Mouse (Mus musculus): Measurements from ENCODE around the gene Exosc7.

Gene Exosc7

DNA sequence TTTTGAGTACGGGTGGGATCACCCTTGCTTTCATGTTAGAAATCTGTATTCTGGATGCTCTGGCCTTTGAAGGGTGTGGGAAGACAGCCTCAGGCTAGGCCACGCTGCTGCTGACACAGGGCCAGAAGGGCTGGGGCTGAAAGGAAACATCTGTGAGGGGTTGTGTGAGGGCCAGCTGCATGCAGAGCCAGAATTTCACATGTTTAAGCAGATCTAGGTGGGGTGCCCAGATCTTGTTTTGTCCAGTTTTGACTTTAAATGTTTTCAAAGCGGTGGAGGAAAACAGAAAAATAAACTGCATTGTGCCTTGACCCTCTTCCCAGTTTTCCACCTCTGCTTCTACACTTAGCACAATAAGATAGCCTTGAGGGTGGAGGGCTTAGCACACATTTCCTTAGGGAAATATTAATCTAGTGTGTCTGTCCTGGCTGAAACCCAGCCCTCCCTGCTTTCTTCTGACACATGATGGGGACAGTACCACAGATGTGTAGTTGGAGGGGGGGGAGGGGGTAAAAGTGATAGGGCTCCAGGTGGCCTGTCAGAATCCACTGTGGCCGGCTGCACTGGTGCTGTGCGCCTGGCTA is 26.0 kb downstream of the Exosc7 start:
- DNase-seq: no peak

DNA sequence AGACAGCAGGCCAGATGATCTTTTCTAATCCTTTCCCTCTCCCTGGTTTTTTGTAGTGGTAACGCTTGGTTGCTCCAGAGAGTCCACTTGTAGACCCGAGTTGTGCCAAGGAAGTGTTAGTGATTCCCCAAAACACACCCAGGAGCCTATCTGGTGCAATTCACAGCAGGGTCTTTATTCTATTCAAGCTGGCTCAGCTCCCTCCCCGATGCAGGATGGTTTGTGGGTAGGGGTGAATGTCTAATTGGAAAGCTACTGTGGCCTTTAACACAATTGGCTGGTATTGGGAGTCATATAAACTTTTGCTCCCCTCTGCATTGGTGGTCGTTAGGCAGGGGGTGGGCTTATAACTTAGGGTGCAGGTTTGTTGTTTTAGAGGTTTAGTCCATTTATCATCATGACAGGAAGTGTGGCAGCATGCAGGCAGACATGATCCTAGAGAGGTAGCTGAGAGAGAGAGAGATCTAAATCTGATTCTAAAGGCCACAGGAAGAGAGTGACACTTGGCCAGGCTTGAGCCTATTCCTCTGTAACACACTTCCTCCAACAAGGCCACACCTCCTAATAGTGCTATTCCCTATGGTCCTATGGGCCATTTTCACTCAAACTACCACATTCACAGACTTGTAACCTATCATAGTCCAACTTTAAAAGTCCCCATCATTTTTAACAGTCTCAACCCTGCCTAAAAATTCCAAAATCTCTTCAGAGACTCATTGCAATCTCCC is 27.0 kb downstream of the Exosc7 start:
- no peak for DNase-seq

DNA sequence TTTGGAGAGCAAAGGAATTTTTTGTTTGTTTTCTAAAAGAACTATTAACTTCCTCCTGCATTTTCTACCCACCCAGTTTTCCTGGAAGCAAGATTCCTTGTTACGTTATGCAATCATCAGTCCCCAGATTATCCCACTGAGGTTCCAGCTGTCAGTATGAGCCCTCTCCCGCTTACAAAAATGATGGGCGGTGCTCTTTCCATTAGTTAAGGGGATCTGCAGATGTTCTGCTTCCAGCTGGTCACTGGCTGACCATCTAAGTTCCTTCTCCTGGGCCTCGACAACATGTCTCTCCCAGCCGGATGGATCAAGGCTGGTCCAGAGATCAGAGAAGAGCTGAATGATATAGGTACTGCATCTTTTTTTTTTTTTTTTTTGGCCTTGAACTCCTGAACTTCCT is 35.4 kb downstream of the Exosc7 start:
- DNase-seq: no peak

DNA sequence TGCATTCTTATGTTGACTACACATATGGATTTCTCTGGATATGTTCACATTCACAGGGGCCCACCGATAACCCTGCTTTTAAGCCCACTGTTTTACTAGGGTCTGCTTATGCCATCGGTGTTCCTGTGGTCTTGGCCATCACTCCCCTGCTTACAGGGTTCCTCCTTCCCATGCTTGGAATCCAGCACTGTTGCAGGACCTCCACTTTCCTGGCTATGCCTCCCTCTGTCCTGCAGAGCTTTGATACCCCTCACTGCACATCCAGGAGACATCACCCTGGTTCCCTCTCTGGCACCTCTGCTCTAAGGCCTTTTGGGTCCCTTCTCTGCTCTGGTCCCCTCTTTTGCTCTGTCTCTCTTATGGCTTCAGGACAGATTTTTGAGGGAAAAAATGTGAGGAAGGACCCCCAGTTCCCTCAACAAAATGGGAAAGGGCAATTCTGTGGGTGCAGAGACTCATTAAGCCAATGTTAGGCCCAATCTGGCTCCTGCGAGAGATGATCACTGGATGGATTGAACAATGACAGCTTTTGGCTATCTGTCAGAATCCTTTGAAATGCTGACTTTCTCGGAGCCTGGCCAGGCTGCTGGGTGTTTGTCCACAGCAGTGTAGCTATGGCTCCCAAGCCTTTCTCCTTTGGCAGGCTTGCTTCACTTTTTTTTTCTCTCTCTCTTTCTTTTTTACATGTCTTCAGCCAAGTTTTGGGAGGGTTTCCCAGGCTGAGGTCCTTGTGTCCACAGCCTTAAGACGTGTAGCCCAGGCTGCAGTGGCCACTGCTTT is 37.4 kb downstream of the Exosc7 start, which contains the start of gene Clec3b:
Gene Clec3b, plus strand, starts transcription at position 706 of the 780 bp plus-strand sequence.
- peak; percentile 15 to 16 for DNase-seq

GRCm38 (mm10) chr9:123151561-123151960 is 38.5 kb downstream of the Exosc7 start:
- no peak for DNase-seq

- no peak for DNase-seq
Measured at GRCm38 (mm10) chr9:123152026-123152425, 39.0 kb downstream of the Exosc7 start.

GRCm38 (mm10) chr9:123153121-123153520 is 40.1 kb downstream of the Exosc7 start:
- DNase-seq: no peak

DNA sequence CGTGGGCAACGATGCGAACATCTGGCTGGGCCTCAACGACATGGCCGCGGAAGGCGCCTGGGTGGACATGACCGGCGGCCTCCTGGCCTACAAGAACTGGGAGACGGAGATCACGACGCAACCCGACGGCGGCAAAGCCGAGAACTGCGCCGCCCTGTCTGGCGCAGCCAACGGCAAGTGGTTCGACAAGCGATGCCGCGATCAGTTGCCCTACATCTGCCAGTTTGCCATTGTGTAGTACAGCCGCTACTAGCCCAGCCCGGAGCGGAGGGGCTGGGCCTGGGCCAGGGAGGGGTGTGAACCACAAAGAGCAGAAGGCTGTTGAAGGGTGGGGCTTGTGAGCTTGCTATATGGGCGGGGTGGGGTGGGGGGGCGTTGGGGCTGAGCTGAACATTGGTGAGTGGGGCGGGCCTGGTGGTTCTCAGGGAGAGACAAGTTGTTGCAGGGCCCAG is 43.9 kb downstream of the Exosc7 start:
- DNase-seq: peak; percentile 10 to 18

DNA sequence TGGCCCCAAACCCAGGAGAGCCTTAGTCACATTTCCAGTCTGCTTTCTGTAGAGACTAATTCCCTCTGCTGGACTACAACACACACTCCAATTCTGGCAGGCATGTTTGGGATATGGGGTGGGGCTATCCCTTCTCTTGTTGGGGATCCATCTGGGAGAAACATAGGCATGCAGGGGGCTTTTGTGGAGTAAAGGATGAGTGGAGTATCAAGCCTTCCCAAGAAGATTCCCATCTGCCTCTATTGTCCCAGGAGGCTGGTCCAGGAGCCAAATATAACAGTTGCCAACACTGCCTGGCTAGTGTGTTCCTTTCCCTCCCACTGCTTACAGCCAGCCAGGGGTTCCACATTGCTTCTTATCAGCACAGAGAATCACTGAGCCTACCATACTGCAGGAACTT is 44.7 kb downstream of the Exosc7 start:
- DNase-seq: no peak

- peak; percentile 21 to 35 for DNase-seq
Measured at GRCm38 (mm10) chr9:123158125-123158836, 45.3 kb downstream of the Exosc7 start.

DNA sequence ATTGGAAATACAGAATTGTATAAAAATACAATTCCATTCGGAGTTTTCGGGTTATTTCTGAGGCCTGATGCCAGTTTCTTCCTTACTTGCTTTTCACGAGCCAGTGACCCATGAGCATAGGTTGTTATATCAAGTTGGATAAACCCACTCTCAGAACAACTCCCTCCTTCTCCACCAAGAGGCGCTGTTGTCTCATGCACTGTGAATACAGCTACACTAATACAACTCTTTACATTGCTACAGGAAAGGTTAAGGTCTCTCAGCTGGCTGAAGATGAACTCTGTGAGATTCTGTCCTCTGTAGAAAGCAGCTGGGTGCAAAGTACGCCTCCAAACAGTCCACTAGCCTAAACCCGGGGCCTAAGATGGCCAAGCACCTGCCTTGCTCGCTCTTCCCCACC is 46.3 kb downstream of the Exosc7 start:
- DNase-seq: peak in 1 of 2 experiments; percentile 27

DNA sequence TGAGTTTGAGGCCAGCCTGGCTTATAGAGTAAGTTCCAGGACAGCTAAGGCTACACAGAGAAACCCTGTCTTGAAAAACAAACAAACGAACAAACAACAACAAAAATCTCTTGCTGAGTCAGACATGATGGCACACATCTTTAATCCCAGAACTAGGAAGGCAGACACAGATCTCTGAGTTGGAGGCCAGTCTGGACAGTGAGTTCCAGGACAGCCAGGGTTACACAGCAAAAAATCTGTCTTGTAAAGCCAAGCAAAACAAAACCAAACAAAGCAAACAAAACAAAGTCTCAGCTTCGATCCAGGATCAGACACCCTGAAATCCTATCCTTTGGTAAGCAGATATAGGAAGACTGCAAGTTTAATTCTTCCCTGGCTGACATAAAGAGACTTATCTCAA is 48.8 kb downstream of the Exosc7 start:
- DNase-seq: no peak

DNA sequence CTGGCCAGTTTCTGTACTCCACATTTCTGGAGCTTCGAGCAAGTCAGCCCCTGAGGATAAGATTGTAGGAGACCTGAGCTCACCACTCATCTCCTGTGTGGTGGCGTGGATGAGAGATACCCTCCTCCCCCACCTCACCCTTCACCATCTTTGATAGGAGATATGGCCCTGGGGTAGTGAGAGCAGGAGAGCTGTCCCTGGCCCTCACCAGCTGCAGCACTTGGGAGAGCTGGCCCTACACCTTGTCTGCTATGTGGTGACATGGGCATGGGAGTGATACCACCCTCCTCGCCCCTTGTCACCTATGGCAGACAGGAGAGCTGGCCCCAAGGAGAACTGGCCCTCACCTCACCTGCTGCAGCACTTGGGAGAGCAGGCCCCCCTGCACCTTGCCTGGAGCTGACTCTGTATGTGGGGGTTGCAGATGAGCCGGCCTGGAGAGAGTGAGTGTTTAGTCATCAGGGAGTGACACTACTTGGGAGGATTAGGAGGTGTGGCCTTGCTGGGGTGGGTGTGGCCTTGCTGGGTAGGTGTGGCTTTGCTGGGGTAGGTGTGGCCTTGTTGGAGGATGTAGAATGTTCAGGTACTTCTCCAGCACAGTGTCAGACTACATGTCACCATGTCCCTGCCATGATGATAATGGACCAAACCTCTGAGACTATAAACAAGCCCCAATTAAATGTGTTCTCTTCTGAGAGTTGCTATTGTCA is 50.1 kb downstream of the Exosc7 start:
- no peak for DNase-seq

DNA sequence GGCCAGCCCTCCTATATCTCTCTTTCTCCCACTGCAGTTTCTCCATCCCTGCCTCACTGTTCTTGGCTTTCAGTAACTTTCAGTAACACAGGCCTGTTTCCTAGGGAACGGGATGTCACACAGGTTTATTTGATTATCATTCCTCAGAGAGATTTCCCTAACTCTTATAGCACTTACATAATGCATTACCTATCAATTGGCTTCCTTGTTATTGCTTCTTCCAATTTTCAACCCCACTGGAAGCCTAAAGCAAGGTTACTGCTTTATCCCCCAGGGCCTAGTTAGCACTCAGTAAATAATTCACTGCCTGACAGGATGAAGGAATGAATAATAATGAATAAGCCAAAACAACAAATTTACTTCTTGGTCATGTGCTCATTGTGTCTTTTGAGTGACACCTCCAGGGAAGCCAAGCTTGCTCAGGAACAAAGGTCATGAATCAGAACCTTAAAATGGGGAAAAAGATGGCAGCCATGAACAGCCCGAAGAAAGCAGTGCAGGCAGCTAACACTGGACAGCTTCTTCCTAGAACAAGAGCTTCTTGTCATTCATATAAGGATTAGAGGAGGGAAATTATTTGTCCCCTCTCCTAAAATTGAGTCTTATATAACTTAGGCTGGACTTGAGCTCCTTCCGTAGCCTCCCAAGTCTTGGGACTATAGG is 52.9 kb downstream of the Exosc7 start:
- no peak for DNase-seq

DNA sequence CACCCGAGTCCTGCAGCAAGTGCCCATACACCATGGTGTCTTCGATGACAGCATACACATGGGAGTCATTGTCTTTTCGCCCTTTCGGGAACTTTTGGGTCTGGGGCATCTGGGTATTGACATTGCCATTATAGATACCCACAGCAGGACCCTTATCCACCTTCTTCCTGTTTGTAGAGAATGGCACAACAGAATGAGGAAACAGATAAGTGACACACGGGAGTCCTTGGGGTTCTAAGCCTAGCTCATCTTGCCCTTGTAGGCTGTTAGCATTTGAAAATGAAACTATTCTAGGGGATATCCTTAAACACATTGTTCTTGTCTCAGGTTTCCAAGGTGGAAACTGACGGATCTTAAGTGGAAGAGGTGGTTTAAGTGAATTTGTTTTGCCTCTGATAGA is 60.7 kb downstream of the Exosc7 start:
- DNase-seq: no peak

DNA sequence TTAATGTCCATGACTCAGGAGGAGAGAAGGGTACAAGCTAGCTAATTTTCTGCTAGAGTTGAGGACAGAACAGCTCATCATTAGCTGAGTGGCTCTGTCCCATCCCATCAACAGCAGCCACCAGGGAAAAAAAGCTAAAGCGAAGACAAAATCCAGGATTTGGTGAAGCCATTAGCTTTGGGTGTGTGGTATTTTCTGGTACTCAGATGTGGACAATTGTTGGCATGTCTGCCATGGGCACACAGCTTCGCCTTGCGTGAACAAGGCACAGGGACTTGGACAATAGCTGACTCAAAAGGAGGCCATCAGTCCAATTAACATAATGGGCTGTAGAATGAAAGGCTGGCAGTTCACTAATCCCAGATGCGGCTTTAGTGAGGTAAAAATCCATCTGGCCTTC is 61.3 kb downstream of the Exosc7 start:
- no peak for DNase-seq

DNA sequence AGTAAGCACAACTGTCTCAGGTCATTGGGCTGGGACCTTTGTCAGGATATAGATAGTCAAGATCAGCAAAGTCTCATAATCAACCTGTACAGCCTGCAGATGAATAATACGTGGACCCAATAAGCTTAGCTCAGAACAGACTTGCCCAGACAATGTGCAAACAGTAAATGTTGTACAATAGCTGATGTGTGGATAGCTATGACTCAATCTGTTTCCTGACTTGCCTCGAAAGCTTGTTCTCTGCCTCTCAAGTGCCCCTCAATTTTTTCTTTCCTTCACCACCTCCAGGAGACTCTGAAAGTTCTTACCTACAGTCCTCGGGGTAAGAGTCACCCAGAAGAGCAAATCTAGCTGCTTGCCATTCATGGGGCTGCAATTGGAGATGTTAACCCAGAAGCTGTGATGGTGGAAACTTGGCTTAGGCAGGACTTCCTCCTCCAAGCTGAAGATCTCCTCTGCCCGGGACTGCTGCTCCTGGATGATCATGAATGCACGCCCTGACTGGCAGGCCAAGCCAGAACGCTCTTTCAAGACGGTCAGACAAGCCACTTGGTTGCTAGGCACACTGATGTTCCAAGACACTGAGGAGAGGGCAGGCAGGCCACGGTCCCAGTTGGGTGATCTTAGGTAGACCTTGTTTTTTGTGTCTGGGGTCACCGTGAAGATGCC is 64.5 kb downstream of the Exosc7 start:
- no peak for DNase-seq

DNA sequence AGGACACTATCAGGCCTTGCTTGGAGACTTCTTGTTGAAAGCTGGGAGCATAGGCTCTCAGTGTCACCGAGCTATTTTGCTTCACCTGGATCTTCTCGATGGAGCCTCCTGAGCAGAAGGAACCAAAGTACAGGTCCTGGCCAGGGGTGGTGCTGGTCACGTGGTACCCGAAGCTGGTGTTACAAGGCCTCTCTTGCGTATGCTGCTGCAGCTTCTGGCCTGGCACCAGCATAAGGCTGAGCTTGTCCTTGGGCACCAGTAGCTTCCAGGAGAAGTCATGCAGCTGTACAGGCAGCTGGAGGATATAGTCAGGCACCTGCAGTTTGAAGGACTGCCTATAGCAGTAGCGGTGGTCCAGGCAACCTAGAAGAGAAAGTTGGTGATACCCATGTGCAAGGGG is 67.0 kb downstream of the Exosc7 start:
- no peak for DNase-seq

DNA sequence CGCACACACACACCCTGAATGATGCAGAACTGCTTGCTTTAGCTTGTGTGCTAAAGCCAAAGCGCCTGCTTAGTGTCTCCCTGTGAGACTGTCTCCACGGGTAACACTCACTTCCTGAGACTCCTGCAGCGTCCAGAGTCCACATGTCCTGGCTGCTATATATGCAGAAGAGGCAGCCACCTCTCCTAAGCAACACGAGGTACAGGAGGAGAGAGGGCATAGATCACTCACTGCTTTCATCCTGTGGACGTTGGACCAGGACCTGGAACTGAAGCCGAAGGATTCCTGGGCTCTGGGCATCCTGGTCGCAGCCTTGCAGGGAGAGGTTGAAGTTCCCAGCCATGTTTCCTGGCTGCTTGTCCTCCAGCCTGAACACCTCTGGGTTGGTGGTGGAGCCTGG is 70.2 kb downstream of the Exosc7 start:
- no peak for DNase-seq

DNA sequence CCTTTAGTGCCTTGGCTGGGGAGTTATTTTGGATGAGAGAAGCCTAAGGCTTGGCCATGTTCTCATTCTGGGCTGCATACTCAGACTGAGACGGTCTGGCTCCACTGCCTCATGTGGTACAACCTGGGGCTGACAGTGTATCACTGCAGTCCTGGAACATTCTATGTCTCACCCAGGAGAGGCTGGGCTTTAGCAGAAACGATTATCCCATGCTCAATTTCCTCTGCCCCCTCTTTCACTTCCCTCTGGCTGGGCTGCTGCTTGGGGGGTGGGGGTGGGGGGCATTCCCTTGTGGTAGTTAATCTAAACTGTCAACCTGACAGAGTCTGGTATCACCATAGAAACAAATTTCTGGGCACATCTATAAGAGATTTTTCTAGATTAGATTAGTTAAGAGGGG is 72.5 kb downstream of the Exosc7 start:
- DNase-seq: no peak

Measured in cerebellum, adult 18-20 months (tissue).